Mouse (Mus musculus): Measurements from ENCODE around the gene Phlda3. TPM values are rescaled to one million over a fixed set of nuclear protein-coding genes. Genes with fewer than 3 reads are reported as not detected.

Phlda3 gene
- polyA plus RNA-seq, 1 experiment from 2014 or later = 104 TPM

DNA sequence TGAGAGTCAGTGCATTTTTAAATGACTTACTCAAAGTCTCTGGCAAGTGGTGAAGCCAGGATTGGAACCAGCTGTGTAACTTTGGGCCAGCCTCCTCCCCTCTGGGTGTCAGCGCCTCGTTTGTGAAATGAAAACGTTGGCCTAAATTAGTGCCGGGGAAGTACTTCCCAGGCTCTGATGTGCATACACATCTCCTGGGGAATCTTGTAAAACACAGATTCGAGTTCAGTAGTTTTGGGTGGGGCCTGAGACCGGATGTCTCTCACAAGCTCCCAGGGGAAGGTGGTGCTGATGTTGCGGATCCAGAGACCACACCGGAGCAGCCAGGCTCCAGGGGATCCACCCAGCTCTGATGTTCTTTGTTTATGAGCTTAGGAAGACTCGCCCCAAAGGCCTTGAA lies 10.6 kb upstream of the Phlda3 start:
- H3K27me3 ChIP-seq = no peaks in the 10 kb centered on the region
- in situ Hi-C loops (cut with MboI; ENCODE audit: low pct_unique_long_range_greater_than_20kb) = no loop called here
- no peak for TF ChIP-seq CTCF (IDR thresholded peaks at IDR 0.05)
- no peak for DNase-seq (ENCODE audit: low read depth, low spot score)
- no peak for ATAC-seq
- ChIA-PET CTCF (interaction anchor here (7.2 to 11.5 kb wide), 3 partner anchors 20 to 36 kb away, joined by 80 to 218 read pairs (median 118); partner anchors contain the start of genes Csrp1, Phlda3 and Tnni1), POLR2A (interaction anchor here (0.8 kb wide), 1 partner anchor 37 kb away, joined by 4 read pairs; no protein-coding TSS in a partner anchor)

DNA sequence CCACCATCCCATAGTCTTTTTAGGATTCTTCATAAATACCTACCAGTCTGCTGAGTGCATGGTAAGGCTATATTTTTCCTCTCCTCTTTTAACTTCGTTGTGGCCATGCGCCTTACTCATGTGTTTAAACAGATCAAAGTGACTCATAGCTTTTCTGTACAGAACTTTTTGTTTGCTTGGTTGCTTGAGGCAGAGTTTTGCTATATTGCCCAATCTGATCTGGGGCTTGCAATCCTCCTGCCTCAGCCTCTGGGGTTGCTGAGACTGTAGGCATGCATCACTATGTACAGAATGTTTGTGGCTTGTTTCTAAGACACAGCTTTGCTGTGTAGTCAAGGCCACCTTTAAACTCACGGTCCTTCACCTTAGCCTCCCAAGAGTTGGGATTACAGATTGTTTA lies 10.0 kb upstream of the Phlda3 start:
- CTCF ChIA-PET = interaction anchor here (7.2 to 11.5 kb wide), 3 partner anchors 19 to 37 kb away, joined by 80 to 218 read pairs (median 118); partner anchors contain the start of genes Csrp1, Phlda3 and Tnni1
- in situ Hi-C loops (cut with MboI; ENCODE audit: low pct_unique_long_range_greater_than_20kb) = no loop called here
- no peak for ATAC-seq
- TF ChIP-seq CTCF (IDR thresholded peaks at IDR 0.05) = no peak
- DNase-seq (ENCODE audit: low read depth, low spot score) = no peak
- H3K27me3 ChIP-seq = no peaks in the 10 kb centered on the region
- POLR2A ChIA-PET = no interaction called here

DNA sequence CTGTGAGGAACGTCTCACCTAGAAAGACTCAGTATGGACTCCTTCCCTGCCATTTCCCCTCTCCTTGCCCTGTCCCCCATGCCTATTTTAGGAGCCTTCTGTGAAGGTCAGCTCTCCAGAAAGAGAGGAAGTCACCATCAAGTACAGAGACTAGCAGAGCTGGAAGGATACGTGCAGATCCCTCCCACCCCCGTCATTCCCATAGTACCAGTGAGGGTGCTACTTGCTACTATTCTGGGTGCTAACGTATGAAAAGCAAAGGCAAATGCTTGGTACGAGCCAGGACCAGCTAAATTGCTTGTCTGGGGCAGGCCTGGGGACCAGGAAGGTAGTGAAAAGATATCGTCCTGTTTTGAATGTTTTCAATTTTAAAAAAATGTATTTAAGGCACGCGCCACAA lies 8.6 kb upstream of the Phlda3 start:
- ChIA-PET CTCF (interaction anchor here (1.1 to 11.5 kb wide), 4 partner anchors 18 to 38 kb away, joined by 3 to 218 read pairs (median 99); partner anchors contain the start of genes Csrp1, Phlda3 and Tnni1), POLR2A (no interaction called here)
- DNase-seq (ENCODE audit: low read depth, low spot score) (no peak), ATAC-seq (no peak)
- no peak for TF ChIP-seq CTCF (IDR thresholded peaks at IDR 0.05)
- in situ Hi-C loops (cut with MboI; ENCODE audit: low pct_unique_long_range_greater_than_20kb) = no loop called here
- no peaks in the 10 kb centered on the region for H3K27me3 ChIP-seq

- peak; percentile 76 for ATAC-seq
- ChIA-PET POLR2A (interaction anchor here (1.2 to 1.5 kb wide), 2 partner anchors 11 to 32 kb away, joined by 4 to 7 read pairs; no protein-coding TSS in a partner anchor), CTCF (interaction anchor here (0.7 to 11.5 kb wide), 6 partner anchors 15 to 212 kb away, joined by 3 to 218 read pairs (median 3); partner anchors contain the start of genes Phlda3 and Tnni1)
Measured at GRCm38 (mm10) chr1:135759685-135760084, 6.2 kb upstream of the Phlda3 start.

GRCm38 (mm10) chr1:135760216-135760615 lies 5.7 kb upstream of the Phlda3 start:
- POLR2A ChIA-PET = interaction anchor here (0.6 to 1.2 kb wide), 4 partner anchors 9 to 776 kb away, joined by 3 to 7 read pairs (median 4); no protein-coding TSS in a partner anchor

More at GRCm38 (mm10) chr1:135759685-135760084, 6.2 kb upstream of the Phlda3 start:
- in situ Hi-C loops (cut with MboI; ENCODE audit: low pct_unique_long_range_greater_than_20kb) = no loop called here
- H3K27me3 ChIP-seq = no peaks in the 10 kb centered on the region
- no peak for TF ChIP-seq CTCF (IDR thresholded peaks at IDR 0.05)
- DNase-seq (ENCODE audit: low read depth, low spot score) = no peak

DNA sequence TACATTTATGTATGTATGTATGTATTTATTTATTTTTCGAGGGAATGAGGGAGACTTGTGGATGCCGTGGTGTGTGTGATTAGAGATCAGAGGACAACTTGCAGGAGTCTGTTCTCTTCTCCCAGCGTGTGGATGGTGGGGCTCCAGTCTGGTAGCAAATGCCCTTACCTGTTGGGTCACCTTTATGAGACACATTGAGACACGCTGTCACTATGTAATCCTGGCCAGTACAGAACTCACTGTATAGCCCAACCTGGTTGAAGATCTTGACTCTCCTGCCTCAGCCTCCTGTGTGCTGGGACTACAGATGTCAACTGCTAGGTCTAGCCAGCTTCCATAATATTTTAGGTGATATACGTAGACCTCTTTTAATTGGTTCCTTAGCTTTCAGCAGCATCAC lies 4.2 kb upstream of the Phlda3 start:
- TF ChIP-seq CTCF (IDR thresholded peaks at IDR 0.05) = no peak
- no peak for ATAC-seq
- no peak for DNase-seq (ENCODE audit: low read depth, low spot score)
- no peaks in the 10 kb centered on the region for H3K27me3 ChIP-seq
- CTCF ChIA-PET = interaction anchor here (2.6 to 2.9 kb wide), 2 partner anchors 9 to 20 kb away, joined by 8 to 20 read pairs; no protein-coding TSS in a partner anchor
- POLR2A ChIA-PET = no interaction called here
- in situ Hi-C loops (cut with MboI; ENCODE audit: low pct_unique_long_range_greater_than_20kb) = no loop called here

More at GRCm38 (mm10) chr1:135760216-135760615, 5.7 kb upstream of the Phlda3 start:
- DNase-seq (ENCODE audit: low read depth, low spot score) = no peak
- CTCF ChIA-PET = interaction anchor here (0.7 to 11.5 kb wide), 6 partner anchors 15 to 212 kb away, joined by 3 to 218 read pairs (median 3); partner anchors contain the start of genes Phlda3 and Tnni1
- ATAC-seq = no peak
- no peak for TF ChIP-seq CTCF (IDR thresholded peaks at IDR 0.05)
- no peaks in the 10 kb centered on the region for H3K27me3 ChIP-seq
- in situ Hi-C loops (cut with MboI; ENCODE audit: low pct_unique_long_range_greater_than_20kb) = no loop called here

- POLR2A ChIA-PET = interaction anchor here (0.5 to 1.0 kb wide), 3 partner anchors 8 to 948 kb away, joined by 3 to 4 read pairs (median 3); no protein-coding TSS in a partner anchor
- no peak for ATAC-seq
- no peaks in the 10 kb centered on the region for H3K27me3 ChIP-seq
- TF ChIP-seq CTCF (IDR thresholded peaks at IDR 0.05) = no peak
- in situ Hi-C loops (cut with MboI; ENCODE audit: low pct_unique_long_range_greater_than_20kb) = no loop called here
- no peak for DNase-seq (ENCODE audit: low read depth, low spot score)
- CTCF ChIA-PET = interaction anchor here (0.7 to 2.9 kb wide), 5 partner anchors 9 to 83 kb away, joined by 3 to 20 read pairs (median 5); no protein-coding TSS in a partner anchor
Measured at GRCm38 (mm10) chr1:135763503-135764205, 2.3 kb upstream of the Phlda3 start.

GRCm38 (mm10) chr1:135764206-135764528 lies 1.8 kb upstream of the Phlda3 start:
- ATAC-seq = no peak
- no peak for DNase-seq (ENCODE audit: low read depth, low spot score)
- ChIA-PET CTCF (interaction anchor here (1.9 to 2.9 kb wide), 3 partner anchors 11 to 25 kb away, joined by 5 to 20 read pairs (median 8); no protein-coding TSS in a partner anchor), POLR2A (interaction anchor here (0.6 to 1.0 kb wide), 2 partner anchors 13 to 601 kb away, joined by 3 read pairs; no protein-coding TSS in a partner anchor)
- H3K27me3 ChIP-seq = no peaks in the 10 kb centered on the region
- TF ChIP-seq CTCF (IDR thresholded peaks at IDR 0.05) = no peak
- in situ Hi-C loops (cut with MboI; ENCODE audit: low pct_unique_long_range_greater_than_20kb) = no loop called here

GRCm38 (mm10) chr1:135766592-135767306 lies 830 bp downstream of the Phlda3 start:
- POLR2A ChIA-PET = interaction anchor here (1.3 to 1.6 kb wide), 2 partner anchors 13 to 25 kb away, joined by 5 to 6 read pairs; partner anchors contain the start of gene Tnni1
- no peak for TF ChIP-seq CTCF (IDR thresholded peaks at IDR 0.05)
- in situ Hi-C loops (cut with MboI; ENCODE audit: low pct_unique_long_range_greater_than_20kb) = no loop called here
- CTCF ChIA-PET = interaction anchor here (2.3 to 19.3 kb wide), 2 partner anchors 11 to 15 kb away, joined by 10 to 218 read pairs; no protein-coding TSS in a partner anchor
- DNase-seq (ENCODE audit: low read depth, low spot score) = no peak
- ATAC-seq = no peak
- H3K27me3 ChIP-seq = no peaks in the 10 kb centered on the region

DNA sequence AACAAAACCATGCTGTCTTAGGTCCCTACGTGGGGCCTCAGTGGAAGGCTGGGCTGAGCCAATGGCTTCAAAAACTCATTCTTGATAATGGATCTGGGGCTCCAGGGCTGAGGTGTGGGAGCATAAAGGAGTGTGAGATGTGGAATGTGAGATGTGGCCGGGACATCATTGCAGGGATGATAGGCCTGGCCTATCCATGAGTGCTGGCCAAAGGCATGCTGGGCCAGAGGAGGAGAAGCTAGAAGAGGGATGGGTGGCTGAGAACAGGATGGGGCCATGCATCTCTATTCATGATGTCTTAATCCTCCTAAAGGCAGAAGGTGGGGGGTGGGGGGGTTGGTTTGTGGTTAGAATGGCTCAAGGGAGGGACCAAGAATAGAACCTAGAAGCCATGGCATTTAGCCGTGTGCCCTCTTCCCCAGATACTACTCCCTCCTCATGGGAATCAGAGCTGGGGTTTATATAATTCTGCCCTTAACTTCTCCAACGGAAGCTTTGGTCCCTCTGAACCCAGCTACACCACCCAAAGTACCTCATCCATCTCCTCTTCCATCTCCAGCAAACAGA lies 1.5 kb downstream of the Phlda3 start:
- DNase-seq (ENCODE audit: low read depth, low spot score) (no peak), ATAC-seq (no peak)
- in situ Hi-C loops (cut with MboI; ENCODE audit: low pct_unique_long_range_greater_than_20kb) = no loop called here
- POLR2A ChIA-PET = interaction anchor here (0.7 to 1.6 kb wide), 2 partner anchors 12 to 86 kb away, joined by 4 to 6 read pairs; partner anchors contain the start of gene Tnni1
- no peaks in the 10 kb centered on the region for H3K27me3 ChIP-seq
- CTCF ChIA-PET = interaction anchor here (1.0 to 19.3 kb wide), 3 partner anchors 12 to 22 kb away, joined by 3 to 218 read pairs (median 10); no protein-coding TSS in a partner anchor
- no peak for TF ChIP-seq CTCF (IDR thresholded peaks at IDR 0.05)
